Mouse (Mus musculus) heart, embryonic 16.5 days (tissue): ENCODE data around the gene Pkhd1. TPM values are rescaled to one million over a fixed set of nuclear protein-coding genes. Genes with fewer than 3 reads are reported as not detected.
"Not testable (repeated sequence)": the region's sequence is repeated elsewhere in the genome, so short reads cannot be mapped to it uniquely, and the experiment has no call there.

ENCODE experiments used
- ATAC-seq: fragments of 200-750 bp; cut with Nextera tagmentation; replicated peaks from 2 replicates; pipeline ENCODE4 v1.8.0; 2017; ENCODE audit warnings: moderate number of reproducible peaks; ENCODE audit not compliant: insufficient read depth, low FRiP score; ENCODE audit errors: extremely low read depth
- H3K27ac ChIP-seq: fragments of 300-500 bp; sonication (generic); 2 replicates; pipeline ENCODE4 v1.5.1; 2014; ENCODE audit warnings: mild to moderate bottlenecking, low read length, control low read depth, moderate library complexity
- H3K27me3 ChIP-seq: fragments of 300-500 bp; sonication (generic); 2 replicates; pipeline ENCODE4 v1.6.1; 2014; ENCODE audit warnings: low read length, mixed read lengths; ENCODE audit not compliant: control insufficient read depth, insufficient read depth
- H3K36me3 ChIP-seq: fragments of 300-500 bp; sonication (generic); 2 replicates; pipeline ENCODE4 v1.6.1; 2014; ENCODE audit not compliant: control insufficient read depth, insufficient read depth
- H3K4me1 ChIP-seq: fragments of 300-500 bp; sonication (generic); 2 replicates; pipeline ENCODE4 v1.6.1; 2014; ENCODE audit warnings: low read length, mixed read lengths; ENCODE audit not compliant: control insufficient read depth, insufficient read depth
- H3K4me2 ChIP-seq: fragments of 300-500 bp; sonication (generic); 2 replicates; pipeline ENCODE4 v1.6.1; 2014; ENCODE audit warnings: low read depth, mild to moderate bottlenecking, control low read depth, low read length
- H3K4me3 ChIP-seq: fragments of 300-500 bp; sonication (generic); 2 replicates; pipeline ENCODE4 v1.5.1; 2014; ENCODE audit warnings: mild to moderate bottlenecking, control low read depth, low read length
- H3K9ac ChIP-seq: fragments of 300-500 bp; sonication (generic); 2 replicates; pipeline ENCODE4 v1.6.1; 2014; ENCODE audit warnings: low read length, control low read depth
- H3K9me3 ChIP-seq: fragments of 300-500 bp; sonication (generic); replicated peaks from 2 replicates; pipeline ENCODE4 v1.6.1; 2016; ENCODE audit warnings: low read length; ENCODE audit not compliant: control insufficient read depth
- WGBS: fragments of 180-500 bp; shearing (Covaris S2); extraction: QIAGEN DNeasy Blood & Tissue Kit; methylation state at CpG from one replicate; pipeline ENCODE4 v1.1.7; 2014; 5-methylcytosine and 5-hydroxymethylcytosine counted together
- polyA plus RNA-seq: library from polyadenylated mRNA; unstranded; fragments of >200 nt; fragmentation: Nextera tagmentation; extraction: Ambion mirVana; gene quantifications from 2 replicates; pipeline ENCODE4 v1.2.1, GENCODE M21; 2015

Gene Pkhd1
- polyA plus RNA-seq, 1 experiment from 2014 or later, result not detected

GRCm38 (mm10) chr1:20470770-20471169, 147.1 kb downstream of the Pkhd1 start:
- Histone ChIP-seq H3K36me3 (no peaks in the 10 kb centered on the region), H3K9ac (no peak overlapping the region), H3K9me3 (no peaks in the 10 kb centered on the region), H3K4me1 (no peaks in the 10 kb centered on the region), H3K27me3 (no peaks in the 10 kb centered on the region), H3K4me2 (no peak overlapping the region), H3K4me3 (no peak overlapping the region), H3K27ac (no peak overlapping the region)
- WGBS, result 75% methylated on average over 11 of the region's 11 CpGs
- ATAC-seq, result no peak

- Histone ChIP-seq H3K9me3 (no peaks in the 10 kb centered on the region), H3K27me3 (no peaks in the 10 kb centered on the region), H3K9ac (no peak overlapping the region), H3K36me3 (no peaks in the 10 kb centered on the region), H3K4me3 (no peak overlapping the region), H3K4me2 (no peak overlapping the region), H3K4me1 (no peaks in the 10 kb centered on the region), H3K27ac (no peak overlapping the region)
- 76% methylated on average over 6 of the region's 6 CpGs for WGBS
- no peak for ATAC-seq
Observed at GRCm38 (mm10) chr1:20470317-20470716, 147.5 kb downstream of the Pkhd1 start.

- Histone ChIP-seq H3K27me3 (no peaks in the 10 kb centered on the region), H3K9ac (no peak overlapping the region), H3K9me3 (no peaks in the 10 kb centered on the region), H3K4me1 (no peaks in the 10 kb centered on the region), H3K4me2 (no peak overlapping the region), H3K27ac (no peak overlapping the region), H3K36me3 (no peaks in the 10 kb centered on the region), H3K4me3 (no peak overlapping the region)
- ATAC-seq, result no peak
- WGBS, result 55% methylated on average over 4 of the region's 4 CpGs
Observed at GRCm38 (mm10) chr1:20466481-20466880, 151.4 kb downstream of the Pkhd1 start.

- 71% methylated on average over 1 of the region's 1 CpGs for WGBS
- Histone ChIP-seq H3K9me3 (no peaks in the 10 kb centered on the region), H3K9ac (no peak overlapping the region), H3K4me1 (no peaks in the 10 kb centered on the region), H3K4me2 (no peak overlapping the region), H3K27me3 (no peaks in the 10 kb centered on the region), H3K27ac (no peak overlapping the region), H3K4me3 (no peak overlapping the region), H3K36me3 (no peaks in the 10 kb centered on the region)
- ATAC-seq, result no peak
Observed at GRCm38 (mm10) chr1:20454621-20455020, 163.2 kb downstream of the Pkhd1 start.

GRCm38 (mm10) chr1:20450074-20450473, 167.8 kb downstream of the Pkhd1 start:
- Histone ChIP-seq H3K4me3 (no peak overlapping the region), H3K27ac (no peak overlapping the region), H3K27me3 (no peaks in the 10 kb centered on the region), H3K9ac (no peak overlapping the region), H3K4me2 (no peak overlapping the region), H3K36me3 (no peaks in the 10 kb centered on the region), H3K4me1 (no peaks in the 10 kb centered on the region), H3K9me3 (no peaks in the 10 kb centered on the region)
- 24% methylated on average over 10 of the region's 10 CpGs for WGBS
- ATAC-seq, result no peak

GRCm38 (mm10) chr1:20432026-20432425, 185.8 kb downstream of the Pkhd1 start:
- H3K4me3 ChIP-seq, H3K9ac ChIP-seq, H3K4me2 ChIP-seq, ATAC-seq, H3K27ac ChIP-seq, H3K36me3 ChIP-seq, H3K27me3 ChIP-seq, H3K4me1 ChIP-seq, H3K9me3 ChIP-seq: not testable (repeated sequence)
- WGBS, result 82% methylated on average over 16 of the region's 16 CpGs

- Histone ChIP-seq H3K4me1 (no peaks in the 10 kb centered on the region), H3K36me3 (no peaks in the 10 kb centered on the region), H3K9me3 (no peaks in the 10 kb centered on the region), H3K27me3 (no peaks in the 10 kb centered on the region), H3K9ac (no peak overlapping the region), H3K4me3 (no peak overlapping the region), H3K4me2 (no peak overlapping the region), H3K27ac (no peak overlapping the region)
- ATAC-seq, result no peak
- 76% methylated on average over 3 of the region's 3 CpGs for WGBS
Observed at GRCm38 (mm10) chr1:20429056-20429394, 188.8 kb downstream of the Pkhd1 start.

GRCm38 (mm10) chr1:20428370-20429055, 189.4 kb downstream of the Pkhd1 start:
- Histone ChIP-seq H3K9me3 (no peaks in the 10 kb centered on the region), H3K4me3 (no peak overlapping the region), H3K9ac (no peak overlapping the region), H3K4me2 (no peak overlapping the region), H3K36me3 (no peaks in the 10 kb centered on the region), H3K27me3 (no peaks in the 10 kb centered on the region), H3K27ac (no peak overlapping the region), H3K4me1 (no peaks in the 10 kb centered on the region)
- WGBS, result 81% methylated on average over 12 of the region's 12 CpGs
- no peak for ATAC-seq

- Histone ChIP-seq H3K4me2 (no peak overlapping the region), H3K9me3 (no peaks in the 10 kb centered on the region), H3K4me3 (no peak overlapping the region), H3K9ac (no peak overlapping the region), H3K4me1 (no peaks in the 10 kb centered on the region), H3K27me3 (no peaks in the 10 kb centered on the region), H3K27ac (no peak overlapping the region), H3K36me3 (no peaks in the 10 kb centered on the region)
- WGBS, result 65% methylated on average over 5 of the region's 5 CpGs
- ATAC-seq, result no peak
Observed at GRCm38 (mm10) chr1:20409411-20409967, 208.4 kb downstream of the Pkhd1 start.
